Mouse (Mus musculus): ENCODE measurements at regions not wholly inside any gene's neighbourhood (a gene's known extent, or its start where the extent isn't known, plus 50 kb on each side); places are given as distances from the start of the nearest gene placed in this dataset.

DNA sequence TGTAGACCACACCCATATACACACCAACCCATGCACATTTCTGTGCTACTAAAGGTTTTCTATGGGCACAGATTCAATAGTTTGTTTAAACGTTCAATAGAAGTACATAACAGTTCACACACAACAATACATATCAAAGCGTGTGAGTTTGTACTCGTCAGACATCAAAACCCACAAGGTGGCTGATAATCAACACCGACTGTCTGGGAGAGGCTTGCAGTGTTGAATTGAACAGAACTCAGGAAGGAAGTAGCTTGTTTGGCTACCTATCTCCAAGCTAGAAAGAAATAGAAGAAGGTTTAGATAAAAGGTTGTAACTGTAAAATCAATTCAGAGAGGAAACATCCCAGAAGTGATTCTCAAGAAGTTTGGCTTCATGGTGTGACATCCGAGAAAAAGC, 118.9 kb upstream of the Klf3 start:
- no peak for TF ChIP-seq CTCF (IDR thresholded peaks at IDR 0.05; ENCODE audit: extremely low read depth, insufficient read depth, low read length)
- no peak for TF ChIP-seq POLR2A (IDR thresholded peaks at IDR 0.05; ENCODE audit: extremely low read depth, insufficient read depth, low read length)
